Mouse (Mus musculus) embryonic fibroblast, embryonic 13.5 days (primary cell): Measurements from ENCODE around the gene Glmp. TPM values are rescaled to one million over a fixed set of nuclear protein-coding genes. Genes with fewer than 3 reads are reported as not detected.

Experiments used
- H3K27ac ChIP-seq: 2 replicates; pipeline ENCODE4 v1.5.1; 2012; ENCODE audit warnings: low read length, control low read depth, inconsistent platforms; ENCODE audit not compliant: insufficient read depth
- H3K4me1 ChIP-seq: 2 replicates; pipeline ENCODE4 v1.6.1; 2011; ENCODE audit warnings: low read length; ENCODE audit not compliant: control insufficient read depth, insufficient read depth
- H3K4me3 ChIP-seq: 2 replicates; pipeline ENCODE4 v1.5.1; 2011; ENCODE audit warnings: mild to moderate bottlenecking, control low read depth, low read length; ENCODE audit not compliant: insufficient read depth
- CTCF ChIP-seq: IDR thresholded peaks from 2 replicates; pipeline ENCODE4 v1.5.1; 2011; ENCODE audit warnings: mild to moderate bottlenecking, control low read depth, low read length, moderate library complexity, borderline replicate concordance; ENCODE audit not compliant: insufficient read depth
- POLR2A ChIP-seq: IDR thresholded peaks from 2 replicates; pipeline ENCODE4 v1.6.1; 2011; ENCODE audit warnings: low read depth, mild to moderate bottlenecking, control low read depth, low read length, moderate library complexity
- polyA plus RNA-seq: library from polyadenylated mRNA; stranded (reverse); fragments of >200 nt; gene quantifications from 2 replicates; pipeline ENCODE4 v1.2.4, GENCODE M21; 2011; ENCODE audit warnings: low read depth; ENCODE audit not compliant: missing spikeins, insufficient read length

The Glmp gene
- polyA plus RNA-seq, 1 experiment: 172 TPM

- TF ChIP-seq POLR2A (no peak; the same call in 1 of the 2 replicates), CTCF (no peak)
- Histone ChIP-seq H3K27ac (peak overlapping the region; percentile 77), H3K4me3 (peak overlapping the region; percentile 55), H3K4me1 (no peaks in the 10 kb centered on the region)
Measured at GRCm38 (mm10) chr3:88296110-88296560, 28.7 kb upstream of the Glmp start.

- H3K4me3 ChIP-seq: peak within 1 kb of the TSS; percentile 92
- H3K27ac ChIP-seq: peak within 1 kb of the TSS; percentile 81
- H3K4me1 ChIP-seq: no peaks in the 10 kb centered on the region
- TF ChIP-seq POLR2A (peak; percentile 91), CTCF (no peak)
Measured at GRCm38 (mm10) chr3:88296561-88297318, 28.1 kb upstream of the Glmp start, which contains the start of the genes Tsacc and Cct3. Gene Tsacc, minus strand, starts transcription at chr3:88296999. Gene Cct3, plus strand, starts transcription at chr3:88297116.

DNA sequence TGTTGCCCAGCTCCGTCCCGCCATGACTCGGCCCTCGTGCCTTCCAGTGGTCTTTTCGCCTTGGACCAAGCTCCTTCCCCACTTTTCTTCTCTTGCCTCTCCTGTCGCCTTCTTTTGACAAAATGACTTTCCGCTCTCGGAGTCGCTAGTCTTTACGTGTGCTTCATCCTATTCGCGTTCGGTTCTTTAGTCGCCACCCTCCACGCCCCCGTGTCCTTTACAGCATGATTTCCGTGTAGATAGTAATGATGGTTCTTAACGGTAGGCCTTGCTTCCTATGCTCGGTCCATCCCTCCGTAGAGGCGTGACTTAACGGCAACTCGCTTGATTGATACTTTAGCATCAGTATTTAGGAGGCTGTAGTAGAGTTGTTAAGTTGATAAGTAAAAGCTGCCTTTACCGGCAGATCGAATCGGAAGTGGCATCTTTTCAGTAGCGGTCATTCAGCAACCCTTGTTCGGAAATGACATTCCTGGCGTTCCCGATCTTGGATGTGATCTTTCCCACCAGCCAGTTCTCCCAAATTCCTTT lies 27.4 kb upstream of the Glmp start:
- Histone ChIP-seq H3K27ac (peak overlapping the region; percentile 81), H3K4me1 (no peaks in the 10 kb centered on the region), H3K4me3 (peak overlapping the region; percentile 92)
- TF ChIP-seq CTCF (no peak), POLR2A (no peak; the same call in 1 of the 2 replicates)

- no peak overlapping the region for H3K4me3 ChIP-seq
- no peak overlapping the region for H3K27ac ChIP-seq
- no peaks in the 10 kb centered on the region for H3K4me1 ChIP-seq
- TF ChIP-seq CTCF (no peak), POLR2A (no peak)
Measured at GRCm38 (mm10) chr3:88299172-88299571, 25.7 kb upstream of the Glmp start.

GRCm38 (mm10) chr3:88328956-88329355 lies 4.1 kb downstream of the Glmp start:
- Histone ChIP-seq H3K27ac (no peak overlapping the region), H3K4me3 (no peak overlapping the region), H3K4me1 (no peaks in the 10 kb centered on the region)
- TF ChIP-seq CTCF (no peak), POLR2A (no peak)

- Histone ChIP-seq H3K27ac (no peak overlapping the region), H3K4me1 (no peaks in the 10 kb centered on the region), H3K4me3 (no peak overlapping the region)
- no peak for TF ChIP-seq POLR2A
- peak; percentile 47; the same call in 1 of the 2 replicates for TF ChIP-seq CTCF
Measured at GRCm38 (mm10) chr3:88331282-88331681, 6.5 kb downstream of the Glmp start.

DNA sequence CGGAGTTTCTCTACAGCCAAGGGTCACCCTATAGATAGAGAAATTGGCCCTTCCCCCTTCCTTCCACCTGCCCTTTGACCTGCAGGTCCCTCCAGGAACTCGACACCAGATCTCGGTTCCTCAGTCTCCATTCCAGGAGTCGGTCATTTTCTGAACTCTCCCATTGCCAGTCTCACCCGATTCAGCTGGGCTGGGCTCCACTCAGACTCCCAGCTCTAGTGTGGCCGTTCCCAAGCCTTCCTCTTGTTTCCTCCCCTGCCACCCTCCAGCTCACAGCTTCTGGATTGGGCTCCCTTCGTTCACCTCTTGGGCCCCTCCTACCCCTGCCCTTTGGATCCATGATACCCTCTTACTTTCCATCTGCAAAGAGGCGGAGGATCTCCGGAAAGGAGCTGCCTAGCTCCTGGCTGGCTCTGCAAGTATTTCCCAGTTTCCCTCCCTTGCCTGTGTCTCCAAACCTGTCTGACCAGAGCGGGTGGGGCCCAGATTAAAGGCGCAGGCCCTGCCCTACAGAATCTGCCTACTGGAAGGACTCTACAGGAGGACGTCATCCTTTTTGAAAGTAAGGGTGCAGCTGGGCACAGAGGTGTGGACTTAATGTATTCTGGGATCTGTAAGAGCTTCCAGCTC lies 9.3 kb downstream of the Glmp start:
- Histone ChIP-seq H3K4me3 (no peak overlapping the region), H3K4me1 (0 out of 2 replicates have a peak, but pooled peaks cover 6% of the 10 kb centered on the region), H3K27ac (no peak overlapping the region)
- no peak for TF ChIP-seq CTCF
- TF ChIP-seq POLR2A: no peak

DNA sequence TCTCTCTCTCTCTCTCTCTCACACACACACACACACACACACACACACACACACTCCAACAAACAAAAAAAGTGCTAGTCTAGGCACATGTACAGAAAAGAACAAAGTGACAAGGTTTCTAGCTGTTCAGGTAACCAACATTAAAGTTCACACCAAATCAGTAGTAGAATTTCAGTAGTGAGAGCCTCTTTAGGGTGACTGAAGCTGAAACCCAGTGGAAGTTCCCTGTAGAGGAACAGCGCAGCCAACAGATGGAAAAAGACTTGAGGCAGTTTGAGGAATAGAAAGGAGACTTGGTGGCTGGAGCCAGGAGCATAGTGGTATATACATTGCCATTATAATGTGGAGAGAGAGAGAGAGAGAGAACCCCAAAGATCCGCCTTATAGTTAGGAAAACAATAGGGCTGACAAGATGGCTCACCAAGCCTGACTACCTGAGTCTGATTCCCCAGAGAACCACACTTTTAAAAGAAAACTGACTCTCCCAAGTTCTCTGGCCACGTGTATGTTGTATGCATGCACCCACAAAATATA lies 10.1 kb downstream of the Glmp start:
- Histone ChIP-seq H3K4me1 (0 out of 2 replicates have a peak, but pooled peaks cover 6% of the 10 kb centered on the region), H3K27ac (peak overlapping the region; percentile 92), H3K4me3 (peak overlapping the region; percentile 95)
- TF ChIP-seq POLR2A (no peak), CTCF (no peak)

GRCm38 (mm10) chr3:88335436-88336053 lies 10.7 kb downstream of the Glmp start:
- H3K27ac ChIP-seq: peak overlapping the region; percentile 92
- TF ChIP-seq CTCF (no peak), POLR2A (no peak)
- peak overlapping the region; percentile 95 for H3K4me3 ChIP-seq
- H3K4me1 ChIP-seq: 0 out of 2 replicates have a peak, but pooled peaks cover 6% of the 10 kb centered on the region
